Mouse (Mus musculus) embryonic facial prominence, embryonic 14.5 days (tissue): ENCODE results near the gene Dcun1d4. TPM values are rescaled to one million over a fixed set of nuclear protein-coding genes. Genes with fewer than 3 reads are reported as not detected.

Source experiments
- ATAC-seq: fragments of 200-750 bp; cut with Nextera tagmentation; 2 replicates; pipeline ENCODE4 v1.8.0; 2017; ENCODE audit warnings: low read depth, moderate number of reproducible peaks, moderate TSS enrichment
- DNase-seq: peaks from one replicate; pipeline ENCODE4 v3.0.0-alpha.2; 2015; ENCODE audit warnings: low spot score
- H3K27ac ChIP-seq: fragments of 300-500 bp; sonication (generic); replicated peaks from 2 replicates; pipeline ENCODE4 v1.5.1; 2014; ENCODE audit warnings: low read depth, mild to moderate bottlenecking, low read length, moderate library complexity
- H3K27me3 ChIP-seq: fragments of 300-500 bp; sonication (generic); replicated peaks from 2 replicates; pipeline ENCODE4 v1.6.1; 2014; ENCODE audit warnings: low read length; ENCODE audit not compliant: control insufficient read depth, insufficient read depth
- H3K36me3 ChIP-seq: fragments of 300-500 bp; sonication (generic); 2 replicates; pipeline ENCODE4 v1.6.1; 2014; ENCODE audit warnings: low read length, mixed read lengths; ENCODE audit not compliant: control insufficient read depth, insufficient read depth
- H3K4me1 ChIP-seq: fragments of 300-500 bp; sonication (generic); 2 replicates; pipeline ENCODE4 v1.6.1; 2014; ENCODE audit warnings: antibody characterized with exemption, low read length; ENCODE audit not compliant: control insufficient read depth, insufficient read depth
- H3K4me2 ChIP-seq: fragments of 300-500 bp; sonication (generic); 2 replicates; pipeline ENCODE4 v1.6.1; 2014; ENCODE audit warnings: low read depth, mild to moderate bottlenecking, low read length, moderate library complexity, mixed read lengths
- H3K4me3 ChIP-seq: fragments of 300-500 bp; sonication (generic); 2 replicates; pipeline ENCODE4 v1.5.1; 2014; ENCODE audit warnings: low read depth, mild to moderate bottlenecking, low read length
- H3K9ac ChIP-seq: fragments of 300-500 bp; sonication (generic); 2 replicates; pipeline ENCODE4 v1.6.1; 2014; ENCODE audit warnings: low read depth, mild to moderate bottlenecking, low read length, moderate library complexity, mixed read lengths
- H3K9me3 ChIP-seq: fragments of 300-500 bp; sonication (generic); 2 replicates; pipeline ENCODE4 v1.6.1; 2016; ENCODE audit warnings: low read length; ENCODE audit not compliant: control insufficient read depth
- WGBS: fragments of 180-500 bp; shearing (Covaris S2); extraction: QIAGEN DNeasy Blood & Tissue Kit; methylation state at CpG from one replicate; pipeline ENCODE4 v1.1.7; 2014; 5-methylcytosine and 5-hydroxymethylcytosine counted together
- polyA plus RNA-seq: library from polyadenylated mRNA; unstranded; fragments of >200 nt; fragmentation: Nextera tagmentation; extraction: Ambion mirVana; gene quantifications from 2 replicates; pipeline ENCODE4 v1.2.1, GENCODE M21; 2014

Dcun1d4 gene
- polyA plus RNA-seq, 1 experiment from 2014 or later = 26.4 TPM

- Histone ChIP-seq H3K27ac (no peak overlapping the region), H3K9me3 (no peaks in the 10 kb centered on the region), H3K4me1 (no peaks in the 10 kb centered on the region), H3K9ac (no peak overlapping the region), H3K36me3 (0 out of 2 replicates have a peak, but pooled peaks cover 11% of the 10 kb centered on the region), H3K4me3 (no peak overlapping the region), H3K27me3 (no peaks in the 10 kb centered on the region), H3K4me2 (no peak overlapping the region)
- 97% methylated on average over 7 of the region's 7 CpGs for WGBS
- DNase-seq (no peak), ATAC-seq (no peak)
Observed at GRCm38 (mm10) chr5:73547252-73547651, 66.5 kb downstream of the Dcun1d4 start.

DNA sequence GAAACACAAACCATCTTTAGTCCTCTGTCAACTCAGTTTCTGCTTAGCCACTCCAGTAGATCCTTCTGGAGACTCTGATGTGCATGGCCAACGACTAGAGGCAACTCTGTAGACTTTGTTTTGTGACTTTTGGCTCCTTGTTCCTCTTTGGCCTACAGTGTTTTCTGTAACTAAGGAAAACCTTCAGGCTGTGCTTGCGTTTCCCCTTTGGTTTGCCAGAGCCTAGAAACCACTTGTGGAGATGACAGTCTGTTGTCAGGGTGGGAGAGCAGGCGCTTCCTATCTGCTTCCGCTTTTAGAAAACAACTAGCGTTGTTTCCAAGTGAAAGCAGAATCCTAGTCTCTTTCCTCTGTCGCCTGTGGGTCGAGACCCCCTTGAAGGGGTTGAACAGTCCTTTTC is 67.4 kb downstream of the Dcun1d4 start:
- Histone ChIP-seq H3K4me1 (no peaks in the 10 kb centered on the region), H3K4me2 (no peak overlapping the region), H3K9me3 (no peaks in the 10 kb centered on the region), H3K4me3 (no peak overlapping the region), H3K27ac (no peak overlapping the region), H3K27me3 (no peaks in the 10 kb centered on the region), H3K9ac (no peak overlapping the region), H3K36me3 (peaks cover 17% of the 10 kb centered on the region)
- ATAC-seq = no peak
- no peak for DNase-seq
- 86% methylated on average over 7 of the region's 7 CpGs for WGBS

DNA sequence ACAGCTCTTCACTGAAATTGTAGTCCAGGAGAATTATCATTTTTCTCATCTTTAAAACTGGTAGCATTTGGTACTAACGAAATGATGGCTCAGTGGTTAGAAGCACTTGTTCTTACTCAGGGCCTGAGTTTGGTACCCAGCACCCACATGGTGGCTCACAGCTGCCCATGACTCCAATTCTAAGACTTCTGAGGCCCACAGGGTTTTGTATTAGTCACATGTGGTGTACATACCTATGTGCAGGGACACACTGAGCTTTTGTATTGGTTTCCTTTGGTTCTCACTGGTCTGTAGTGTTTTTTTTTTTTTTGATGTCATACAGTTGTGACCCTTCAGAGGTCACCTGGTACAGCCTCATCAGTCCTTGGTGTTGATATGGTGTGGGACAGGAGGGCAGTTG is 68.0 kb downstream of the Dcun1d4 start:
- Histone ChIP-seq H3K27me3 (no peaks in the 10 kb centered on the region), H3K4me2 (no peak overlapping the region), H3K4me3 (no peak overlapping the region), H3K27ac (no peak overlapping the region), H3K36me3 (peaks cover 22% of the 10 kb centered on the region), H3K9ac (no peak overlapping the region), H3K4me1 (no peaks in the 10 kb centered on the region), H3K9me3 (no peaks in the 10 kb centered on the region)
- ATAC-seq (no peak), DNase-seq (no peak)
- WGBS = 97% methylated on average over 1 of the region's 1 CpGs

DNA sequence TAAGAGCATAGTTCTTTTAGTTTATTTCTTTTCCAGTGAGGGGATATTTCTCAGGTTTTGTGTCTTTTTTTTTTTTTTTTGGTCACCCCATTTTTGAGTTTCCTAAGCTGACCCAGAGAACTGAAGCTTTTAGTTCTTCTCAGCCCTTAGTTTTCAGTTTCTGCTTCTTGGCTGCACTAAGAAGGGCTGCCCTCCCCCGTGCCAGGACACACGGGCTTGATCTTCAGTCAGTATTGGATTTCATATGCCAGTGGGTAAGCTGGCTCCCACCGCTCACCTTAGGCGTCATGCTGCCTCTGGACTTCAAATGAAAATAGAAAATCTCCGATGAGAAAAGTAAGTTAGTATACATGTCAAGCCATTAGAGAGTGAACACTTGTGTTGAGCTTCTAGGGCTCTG is 71.0 kb downstream of the Dcun1d4 start:
- DNase-seq = no peak
- H3K4me2 ChIP-seq = no peak overlapping the region
- 73% methylated on average over 5 of the region's 5 CpGs for WGBS
- ATAC-seq = no peak
- H3K9ac ChIP-seq = no peak overlapping the region
- no peak overlapping the region for H3K27ac ChIP-seq
- no peaks in the 10 kb centered on the region for H3K9me3 ChIP-seq
- no peak overlapping the region for H3K4me3 ChIP-seq
- peaks cover 21% of the 10 kb centered on the region for H3K36me3 ChIP-seq
- H3K27me3 ChIP-seq = no peaks in the 10 kb centered on the region
- H3K4me1 ChIP-seq = no peaks in the 10 kb centered on the region

GRCm38 (mm10) chr5:73553903-73554302 is 73.1 kb downstream of the Dcun1d4 start:
- Histone ChIP-seq H3K9ac (no peak overlapping the region), H3K27ac (no peak overlapping the region), H3K9me3 (no peaks in the 10 kb centered on the region), H3K27me3 (no peaks in the 10 kb centered on the region), H3K4me3 (no peak overlapping the region), H3K4me2 (no peak overlapping the region), H3K4me1 (no peaks in the 10 kb centered on the region), H3K36me3 (peaks cover 32% of the 10 kb centered on the region)
- WGBS = 91% methylated on average over 11 of the region's 11 CpGs
- ATAC-seq (no peak), DNase-seq (no peak)

- Histone ChIP-seq H3K27ac (no peak overlapping the region), H3K4me1 (no peaks in the 10 kb centered on the region), H3K4me2 (no peak overlapping the region), H3K36me3 (peaks cover 40% of the 10 kb centered on the region), H3K9ac (no peak overlapping the region), H3K27me3 (no peaks in the 10 kb centered on the region), H3K4me3 (no peak overlapping the region), H3K9me3 (no peaks in the 10 kb centered on the region)
- 78% methylated on average over 8 of the region's 8 CpGs for WGBS
- no peak for ATAC-seq
- no peak for DNase-seq
Observed at GRCm38 (mm10) chr5:73555096-73555852, 74.5 kb downstream of the Dcun1d4 start.

DNA sequence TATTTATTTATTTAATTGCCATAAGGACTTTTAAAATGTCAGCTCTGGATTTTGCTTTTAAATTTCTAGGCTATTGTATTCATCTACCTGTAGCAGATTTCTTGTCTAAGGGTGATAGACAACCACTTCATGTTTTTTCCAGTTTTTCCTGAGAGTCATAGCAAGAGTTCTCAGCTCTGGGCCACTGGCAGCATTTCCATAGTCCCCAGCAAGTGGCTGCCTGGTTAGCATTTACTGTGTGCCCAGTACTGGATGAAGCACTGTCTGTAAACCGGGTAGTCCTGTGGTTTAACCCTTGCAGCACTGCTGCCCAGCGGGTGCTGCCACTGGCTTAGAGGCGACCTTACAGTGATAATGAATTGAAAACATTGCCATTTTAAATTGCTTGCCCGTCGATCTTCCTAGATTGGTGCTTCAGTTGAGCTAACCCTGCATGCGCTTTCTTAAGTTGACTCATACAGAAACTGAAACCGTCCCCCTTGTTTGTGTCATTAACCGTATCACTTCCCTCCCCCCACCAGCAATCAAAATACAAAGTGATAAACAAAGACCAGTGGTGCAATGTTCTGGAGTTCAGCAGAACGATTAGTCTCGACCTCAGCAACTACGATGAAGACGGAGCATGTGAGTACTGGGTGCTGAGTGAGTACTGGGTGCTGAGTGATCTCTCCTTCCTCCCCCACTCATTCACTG is 76.1 kb downstream of the Dcun1d4 start:
- 77% methylated on average over 12 of the region's 12 CpGs for WGBS

DNA sequence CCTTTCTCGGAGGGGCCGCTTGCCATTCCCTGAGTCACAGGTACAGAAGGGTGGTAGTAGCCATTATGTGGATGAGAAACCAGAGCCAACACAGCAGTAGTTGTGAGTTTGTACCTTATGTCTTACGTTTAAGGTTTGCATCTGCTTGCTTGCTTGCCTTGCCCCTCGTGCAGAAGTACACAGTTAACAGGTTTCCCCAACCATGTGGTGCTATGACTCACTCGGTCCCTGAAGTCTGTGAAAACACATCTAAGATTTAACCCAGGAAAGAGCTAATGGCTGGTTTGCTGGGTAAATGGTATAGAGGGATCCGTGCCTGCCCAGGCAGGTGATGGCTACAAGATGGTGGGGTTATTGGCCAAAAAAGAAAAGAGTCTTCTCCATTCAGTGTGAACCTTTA is 78.0 kb downstream of the Dcun1d4 start:
- no peak overlapping the region for H3K9ac ChIP-seq
- no peaks in the 10 kb centered on the region for H3K27me3 ChIP-seq
- H3K4me1 ChIP-seq = no peaks in the 10 kb centered on the region
- H3K4me2 ChIP-seq = no peak overlapping the region
- no peak overlapping the region for H3K4me3 ChIP-seq
- WGBS = 91% methylated on average over 6 of the region's 6 CpGs
- no peak overlapping the region for H3K27ac ChIP-seq
- ATAC-seq (no peak), DNase-seq (no peak)
- H3K36me3 ChIP-seq = peaks cover 30% of the 10 kb centered on the region
- no peaks in the 10 kb centered on the region for H3K9me3 ChIP-seq

More for the DNA sequence above, 76.1 kb downstream of the Dcun1d4 start:
- Histone ChIP-seq H3K36me3 (peaks cover 40% of the 10 kb centered on the region), H3K4me2 (no peak overlapping the region), H3K9me3 (no peaks in the 10 kb centered on the region), H3K4me3 (no peak overlapping the region), H3K27ac (no peak overlapping the region), H3K9ac (no peak overlapping the region), H3K4me1 (no peaks in the 10 kb centered on the region), H3K27me3 (no peaks in the 10 kb centered on the region)
- DNase-seq = no peak
- no peak for ATAC-seq
